Mouse (Mus musculus): ENCODE results near the gene Ybey. TPM values are rescaled to one million over a fixed set of nuclear protein-coding genes. Genes with fewer than 3 reads are reported as not detected.

Gene Ybey
- total RNA-seq (2021), result 1 to 10 TPM; 3.2 to 3.5 TPM
- long read RNA-seq, experiment 1, full-length matches to known transcripts, result 4 of 7 reads
- long read RNA-seq, experiment 1, partial matches to known transcripts, result 1 of 7 reads
- long read RNA-seq, experiment 1, other reads (novel, unspliced or antisense), result 2 of 7 reads
- long read RNA-seq, experiment 2, partial matches to known transcripts, result 0 of 1 reads
- long read RNA-seq, experiment 2, other reads (novel, unspliced or antisense), result 1 of 1 reads

DNA sequence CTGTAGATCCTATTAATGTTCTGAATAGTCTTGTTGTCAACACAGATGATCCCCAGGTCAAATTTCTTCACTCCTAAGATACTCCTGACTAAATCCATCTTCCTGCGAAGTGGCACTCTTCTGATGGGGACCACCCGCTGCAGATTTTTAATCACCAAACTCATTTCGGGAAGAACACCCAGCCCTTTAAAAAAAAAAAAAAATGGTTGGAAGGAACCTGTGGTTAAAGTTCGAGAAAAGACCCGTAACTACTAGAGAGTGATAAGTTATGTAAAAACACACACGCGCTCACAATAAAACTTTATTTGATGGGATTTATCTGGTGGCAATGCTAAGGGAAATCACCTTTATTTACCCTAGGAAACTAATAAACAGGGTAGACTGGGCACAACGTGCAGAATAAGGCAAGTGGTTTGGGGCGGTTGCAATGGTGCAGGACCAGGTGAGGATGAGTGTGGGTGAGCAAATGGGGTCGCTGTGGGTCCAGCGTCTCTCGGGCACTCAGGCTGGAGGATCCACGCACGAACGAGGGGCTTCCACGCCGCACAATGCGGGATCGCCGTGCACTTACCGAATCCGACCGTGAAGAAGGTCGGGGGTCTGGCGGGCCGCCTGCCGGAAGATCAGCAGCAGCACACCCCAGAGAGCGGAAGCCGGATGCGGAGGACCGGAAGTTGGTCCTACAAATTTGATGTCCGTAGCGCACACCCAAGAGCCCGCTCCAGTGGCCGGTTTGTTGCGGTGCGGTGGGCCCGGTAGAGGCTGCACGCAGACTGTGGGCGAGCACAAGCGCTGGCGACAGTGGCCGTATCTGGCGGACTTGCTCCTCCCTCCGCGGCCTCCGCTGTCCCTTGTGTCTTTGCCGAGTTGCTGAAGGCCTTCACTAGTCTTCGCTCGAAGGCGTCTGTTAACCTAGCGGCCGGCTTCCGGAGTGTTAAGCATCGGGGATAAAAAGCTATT, at the start of gene Ybey, which contains the start of gene Mcm3ap:
Ybey (minus strand) TSS at position 912 of the 960 bp plus-strand sequence.
Mcm3ap (plus strand) TSS at position 725 of the 960 bp plus-strand sequence.
- DNase-seq, result peak; percentile 90 to 92

DNA sequence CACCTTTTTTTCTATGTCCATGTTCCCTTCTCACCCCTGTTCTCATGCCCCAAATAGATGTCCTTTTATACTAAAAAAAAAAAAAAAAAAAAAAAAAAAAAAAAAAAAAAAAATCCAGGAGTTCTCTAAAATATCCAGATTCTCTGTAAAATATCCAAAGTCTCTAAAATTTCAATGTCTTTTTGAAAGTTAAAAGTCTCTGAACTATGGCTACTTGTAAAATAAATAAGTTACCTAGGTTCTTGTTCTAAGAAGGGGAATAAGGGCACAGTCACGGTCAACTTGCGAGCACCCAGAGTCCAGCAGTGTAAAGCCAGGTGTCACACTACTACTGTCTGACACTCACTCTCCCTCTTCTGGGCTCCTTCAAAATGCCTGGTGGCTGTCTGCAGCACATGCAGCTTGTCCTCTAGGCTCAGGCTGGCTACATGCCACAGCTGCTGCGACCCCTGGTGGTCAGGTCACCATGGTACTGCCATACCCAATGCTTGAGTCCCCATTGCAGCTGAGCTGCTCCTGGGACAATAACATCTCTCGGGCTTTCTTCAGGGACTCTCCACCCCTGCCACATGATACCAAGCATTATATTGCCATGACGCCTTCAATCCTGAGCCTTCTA, 44.2 kb upstream of the Ybey start:
- DNase-seq, result peak; percentile 61 to 85

DNA sequence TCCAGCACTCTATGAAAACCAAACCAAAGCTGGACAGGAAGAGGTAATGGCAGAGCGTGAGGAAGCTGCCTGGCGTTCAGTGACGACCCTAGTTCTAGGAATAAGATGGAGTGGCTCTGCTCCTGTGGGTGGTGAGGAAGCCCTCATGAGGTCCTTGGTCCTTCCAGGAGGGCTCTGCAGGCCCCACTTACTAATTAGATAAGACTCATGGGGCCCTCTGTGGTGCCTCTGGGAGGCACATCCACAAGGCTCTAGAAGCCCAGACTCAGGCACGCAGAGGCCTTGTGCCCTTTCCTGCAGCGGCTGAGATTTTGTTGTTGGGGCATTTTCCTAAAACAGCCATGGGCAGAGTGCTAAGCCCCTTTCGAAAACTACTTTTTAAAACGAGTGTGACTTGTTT, 37.0 kb upstream of the Ybey start:
- no peak for DNase-seq

DNA sequence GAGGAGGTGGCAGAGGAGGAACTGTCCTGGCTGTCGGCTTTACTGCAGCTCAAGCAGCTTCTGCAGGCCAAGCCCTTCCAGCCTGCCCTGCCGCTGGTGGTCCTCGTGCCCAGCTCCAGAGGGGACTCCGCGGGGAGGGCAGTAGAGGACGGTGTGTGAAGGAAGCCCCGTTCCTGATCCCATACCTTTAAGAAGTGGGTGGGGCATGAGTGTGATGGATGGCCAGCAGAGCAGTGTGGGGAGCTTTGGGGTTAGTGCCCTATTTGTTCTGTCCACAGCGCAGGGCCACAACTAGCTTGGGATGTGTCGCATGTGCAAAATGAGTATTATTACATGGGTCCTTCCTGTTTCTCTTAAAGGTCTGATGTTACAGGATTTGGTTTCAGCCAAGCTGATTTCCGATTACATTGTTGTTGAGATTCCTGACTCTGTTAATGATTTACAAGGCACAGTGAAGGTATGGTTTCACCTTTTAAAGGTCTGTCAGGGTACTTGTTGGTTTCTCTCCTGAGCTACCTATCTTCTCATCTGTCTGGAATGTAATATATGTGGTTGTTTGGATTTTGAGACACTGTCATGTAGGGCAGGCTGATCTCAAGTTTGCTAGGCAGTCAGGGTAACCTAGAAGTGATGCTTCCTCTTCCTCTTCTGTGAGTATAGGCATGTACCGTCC, 35.5 kb upstream of the Ybey start:
- no peak for DNase-seq

DNA sequence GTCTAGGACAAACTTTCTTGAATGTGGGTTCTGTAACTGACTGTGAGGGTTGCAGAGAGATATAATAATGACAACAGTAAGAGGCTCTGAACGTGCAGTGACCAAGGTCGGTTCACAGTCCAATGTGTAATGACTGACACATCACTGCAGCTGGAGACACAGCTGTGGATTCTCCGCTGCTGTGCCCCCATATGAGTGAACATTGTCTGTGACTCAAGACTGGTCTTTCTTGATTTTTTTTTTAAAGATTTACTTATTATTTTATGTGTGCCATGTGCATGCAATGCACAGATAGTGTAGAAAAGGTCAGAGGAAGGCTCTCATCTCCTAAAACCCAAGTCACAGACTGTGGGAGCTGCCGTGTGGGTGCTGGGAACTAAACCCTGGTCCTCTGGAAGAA, 28.6 kb upstream of the Ybey start:
- no peak for DNase-seq

DNA sequence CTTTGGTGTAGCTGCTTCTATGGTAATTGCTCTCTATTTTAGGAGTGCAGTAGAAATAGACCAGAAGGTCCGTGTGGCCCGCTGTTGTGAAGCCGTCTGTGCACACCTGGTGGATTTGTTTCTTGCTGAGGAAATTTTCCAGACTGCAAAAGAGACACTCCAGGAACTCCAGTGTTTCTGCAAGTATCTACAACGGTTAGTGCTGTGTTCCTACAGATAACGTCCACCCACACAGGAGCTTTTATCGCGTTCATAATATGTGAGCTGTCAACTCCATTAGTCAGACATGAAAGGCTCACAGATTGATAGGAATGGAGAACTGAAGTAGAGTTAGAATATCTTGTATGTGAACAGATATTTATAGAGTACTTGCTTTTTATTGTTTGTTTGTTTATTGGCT, 27.5 kb upstream of the Ybey start:
- DNase-seq, result peak; percentile 4 to 15

DNA sequence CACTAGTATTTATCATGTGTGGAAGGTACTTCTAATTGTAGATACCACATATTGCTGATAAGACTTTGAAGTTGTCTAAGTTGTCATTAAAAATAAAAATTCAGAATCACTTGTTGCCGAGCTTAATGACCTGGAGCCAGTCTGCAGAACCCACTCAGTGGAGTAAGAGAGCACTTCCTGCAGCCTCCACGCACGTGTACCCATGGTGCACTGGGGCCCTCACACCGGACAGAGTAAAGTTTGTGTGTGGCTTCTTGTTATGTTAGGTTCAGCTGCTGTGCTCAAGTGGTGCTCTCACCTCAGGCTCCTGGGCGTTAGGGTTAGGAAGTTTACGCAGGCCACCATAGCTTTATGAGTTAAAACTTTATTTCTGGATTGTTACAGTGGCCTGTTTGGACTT, 26.6 kb upstream of the Ybey start:
- DNase-seq, result no peak

DNA sequence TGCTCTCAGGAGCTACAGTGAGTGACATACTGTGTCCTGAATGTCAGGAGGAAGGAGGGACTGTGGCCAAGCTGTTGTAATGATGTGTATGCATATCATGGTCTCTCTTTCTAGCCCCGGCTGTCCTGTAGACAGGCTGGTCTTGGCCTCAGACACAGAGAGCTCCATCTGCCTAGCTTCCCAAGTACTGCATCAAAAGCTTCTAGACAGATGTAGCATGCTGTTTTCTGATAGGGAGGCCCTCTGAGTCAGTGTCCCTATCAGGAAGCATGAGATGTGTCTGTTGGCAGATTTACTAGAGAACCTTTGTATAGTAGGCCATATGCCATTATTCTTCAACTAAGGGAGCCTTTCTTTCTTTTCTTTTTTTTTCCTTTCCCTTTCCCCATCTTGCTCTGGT, 24.6 kb upstream of the Ybey start:
- DNase-seq, result no peak

DNA sequence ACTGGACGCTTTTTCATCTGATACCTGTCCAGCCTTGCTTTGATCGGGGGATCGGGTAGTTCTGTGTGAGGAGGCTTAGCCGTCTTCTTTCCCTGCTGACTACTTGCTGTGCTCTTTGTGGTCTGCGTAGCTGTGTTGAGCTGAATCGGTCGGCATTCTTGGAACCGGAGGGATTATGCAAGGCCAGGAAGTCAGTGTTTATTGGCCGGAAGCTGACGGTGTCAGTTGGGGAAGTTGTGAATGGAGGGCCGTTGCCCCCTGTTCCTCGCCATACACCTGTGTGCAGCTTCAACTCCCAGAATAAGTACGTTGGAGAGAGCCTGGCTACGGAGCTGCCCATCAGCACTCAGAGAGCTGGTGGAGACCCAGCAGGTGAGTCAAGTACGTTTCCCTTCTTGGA, 20.3 kb upstream of the Ybey start:
- no peak for DNase-seq

DNA sequence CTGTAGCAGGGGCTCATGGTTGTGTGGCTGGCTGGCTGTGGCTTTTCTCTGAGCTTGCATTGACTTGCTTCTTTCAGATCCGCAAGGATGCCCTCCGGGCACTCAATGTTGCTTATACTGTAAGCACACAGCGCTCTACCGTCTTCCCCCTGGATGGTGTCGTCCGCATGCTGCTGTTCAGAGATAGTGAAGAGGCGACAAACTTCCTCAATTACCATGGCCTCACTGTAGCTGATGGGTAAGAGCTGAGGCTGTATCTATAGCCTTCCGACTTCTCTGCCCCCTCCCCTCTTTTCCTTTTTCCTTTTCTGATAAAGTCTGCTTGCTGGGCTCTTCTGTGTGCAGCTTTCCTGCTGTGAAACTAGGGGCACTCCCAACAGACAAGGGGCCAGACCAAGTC, 19.4 kb upstream of the Ybey start:
- no peak for DNase-seq

DNA sequence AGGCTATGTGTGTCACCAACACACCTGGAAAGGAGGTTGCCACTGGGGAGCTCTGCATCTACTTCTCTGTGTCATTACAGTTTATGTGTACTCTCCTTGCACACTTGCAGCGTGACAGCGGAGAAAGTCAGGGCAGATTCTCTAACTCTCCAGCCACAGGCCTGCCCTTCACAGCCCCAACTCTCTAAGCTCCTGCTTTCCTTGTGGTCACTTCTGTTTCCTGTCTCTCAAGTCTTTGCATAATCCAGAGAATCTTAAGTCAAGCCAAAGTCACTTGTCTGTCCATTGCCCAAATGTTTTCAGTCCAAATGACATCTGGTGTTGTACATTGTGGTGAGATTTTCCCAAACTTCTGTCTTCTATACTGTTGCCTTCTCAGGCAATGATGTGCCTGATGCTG, 17.4 kb upstream of the Ybey start:
- no peak for DNase-seq

DNA sequence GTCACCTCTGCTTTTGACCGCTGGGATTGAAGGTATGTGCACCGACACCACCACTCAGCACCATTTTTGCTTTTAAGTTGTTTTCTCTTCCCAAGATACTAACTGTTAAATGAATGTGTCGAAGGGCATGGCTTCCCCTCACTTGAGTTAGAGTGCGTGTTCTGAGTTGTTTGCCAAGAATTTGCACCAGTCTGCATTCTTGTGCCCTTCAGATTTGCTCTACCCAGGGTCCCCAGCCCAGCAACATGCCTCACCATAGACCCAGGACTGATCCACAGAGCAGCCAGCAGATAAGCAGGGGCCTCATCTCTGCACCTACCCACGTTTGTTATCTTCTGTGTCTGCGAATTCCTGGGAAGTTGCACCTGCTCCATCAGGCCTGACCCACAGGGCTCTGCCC, 12.6 kb upstream of the Ybey start:
- DNase-seq, result no peak

DNA sequence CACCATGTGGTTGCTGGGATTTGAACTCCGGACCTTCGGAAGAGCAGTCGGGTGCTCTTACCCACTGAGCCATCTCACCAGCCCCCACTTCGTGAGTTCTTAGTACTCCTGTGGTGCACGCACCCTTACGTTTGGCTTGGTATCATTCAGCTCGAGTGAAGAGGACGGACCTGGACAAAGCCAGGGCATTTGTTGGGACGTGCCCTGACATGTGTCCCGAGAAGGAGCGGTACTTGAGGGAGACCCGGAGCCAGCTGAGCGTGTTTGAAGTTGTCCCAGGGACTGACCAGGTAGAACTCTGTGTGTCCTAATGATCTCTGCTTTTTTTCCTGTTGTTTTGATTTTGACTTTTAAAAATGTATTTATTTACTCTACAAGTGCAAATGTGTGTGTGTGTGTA, 11.9 kb upstream of the Ybey start:
- no peak for DNase-seq

DNA sequence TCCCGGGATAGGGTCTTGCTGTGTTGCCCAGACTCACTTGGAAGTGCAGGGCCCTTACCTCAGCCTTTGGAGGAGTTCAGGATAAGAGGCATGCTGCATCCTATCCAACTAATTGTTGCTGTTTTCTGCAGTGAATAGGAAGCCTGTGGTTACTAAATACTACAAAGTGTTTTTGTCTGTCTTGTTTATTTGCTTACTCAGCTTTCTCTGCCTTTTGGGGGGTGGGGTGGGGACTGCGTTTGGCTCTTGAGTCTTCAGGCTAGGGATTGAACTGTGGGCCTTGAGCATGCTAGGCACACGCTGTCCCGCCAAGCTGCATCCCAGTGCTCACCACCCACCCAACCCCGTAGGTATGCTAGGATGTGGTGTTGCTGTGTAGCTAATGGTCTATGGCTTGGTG, 4.8 kb upstream of the Ybey start:
- no peak for DNase-seq

DNA sequence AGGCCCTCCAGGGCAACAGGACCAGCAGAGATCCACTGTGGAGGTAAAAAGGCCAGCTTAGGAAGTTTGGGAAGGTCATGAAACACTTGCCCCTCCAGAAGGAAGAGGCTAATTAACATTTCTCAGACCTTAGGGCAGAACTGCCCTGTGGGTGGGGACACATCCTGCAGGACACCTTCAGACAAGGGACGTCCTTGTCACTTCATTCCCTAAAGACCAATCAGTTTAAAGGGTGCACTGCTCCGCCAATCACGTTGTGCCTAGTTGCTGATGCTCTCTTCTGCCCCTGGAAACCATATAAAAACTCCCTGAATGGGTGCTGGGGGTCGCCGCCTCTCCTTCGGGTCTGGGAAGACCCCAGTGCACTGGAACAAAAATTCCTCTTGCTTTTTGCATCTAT, 6.2 kb downstream of the Ybey start:
- DNase-seq, result no peak

DNA sequence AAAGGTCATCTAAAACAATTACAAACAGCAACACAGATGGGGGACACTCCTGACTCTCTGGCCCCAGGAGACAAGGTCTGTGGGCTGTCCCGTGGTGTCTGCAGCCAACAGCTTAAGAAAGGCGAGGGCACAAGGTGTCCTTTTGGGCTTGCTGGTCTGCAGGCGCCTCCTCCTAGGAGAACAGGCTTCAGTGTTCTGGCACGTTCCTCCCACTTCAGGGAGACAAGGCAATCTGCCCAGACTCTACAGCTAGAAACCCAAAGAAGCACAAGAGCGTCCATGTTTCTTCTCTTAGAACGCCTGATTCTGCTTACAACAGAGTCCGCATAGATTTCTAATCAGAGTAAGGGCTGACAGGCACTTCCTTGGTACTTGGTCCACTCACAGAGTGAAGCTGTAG, 6.6 kb downstream of the Ybey start:
- DNase-seq, result no peak

DNA sequence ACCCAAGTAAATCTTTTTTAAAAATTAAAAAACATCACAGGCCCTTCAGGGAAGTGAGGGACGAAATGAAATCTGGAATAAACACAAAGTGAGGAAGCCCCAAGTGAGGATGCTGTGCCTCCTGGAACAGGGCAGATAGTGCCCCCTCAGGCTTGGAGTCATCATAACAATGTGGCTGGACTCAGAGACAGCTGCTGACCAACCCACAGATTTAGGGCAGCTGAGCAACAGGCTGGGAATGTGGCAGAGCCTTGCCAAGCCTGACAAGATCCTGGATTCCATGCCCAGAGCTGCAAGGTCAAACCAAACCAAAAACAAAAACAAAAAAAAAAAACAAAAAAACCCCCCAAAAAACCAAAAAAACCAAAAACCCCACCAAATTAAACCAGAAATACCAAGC, 7.7 kb downstream of the Ybey start:
- DNase-seq, result no peak

DNA sequence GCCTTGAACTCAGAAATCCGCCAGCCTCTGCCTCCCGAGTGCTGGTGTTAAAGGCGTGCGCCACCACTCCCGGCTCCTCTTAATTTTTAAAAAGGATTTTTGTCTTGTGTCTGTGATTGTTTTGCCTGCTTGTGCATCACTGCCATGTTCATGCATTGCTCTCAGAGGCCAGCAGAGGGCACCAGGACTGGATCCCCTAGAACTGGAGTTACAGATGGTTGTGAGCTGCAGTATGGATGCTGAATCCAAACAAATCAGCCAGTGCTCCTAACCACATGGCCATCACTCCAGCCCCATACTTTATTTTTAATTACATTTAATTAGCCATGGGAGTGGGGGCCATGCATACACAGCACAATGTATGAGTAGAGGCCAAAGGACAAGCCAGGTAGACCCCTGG, 13.6 kb downstream of the Ybey start:
- peak; percentile 35 to 68 for DNase-seq

DNA sequence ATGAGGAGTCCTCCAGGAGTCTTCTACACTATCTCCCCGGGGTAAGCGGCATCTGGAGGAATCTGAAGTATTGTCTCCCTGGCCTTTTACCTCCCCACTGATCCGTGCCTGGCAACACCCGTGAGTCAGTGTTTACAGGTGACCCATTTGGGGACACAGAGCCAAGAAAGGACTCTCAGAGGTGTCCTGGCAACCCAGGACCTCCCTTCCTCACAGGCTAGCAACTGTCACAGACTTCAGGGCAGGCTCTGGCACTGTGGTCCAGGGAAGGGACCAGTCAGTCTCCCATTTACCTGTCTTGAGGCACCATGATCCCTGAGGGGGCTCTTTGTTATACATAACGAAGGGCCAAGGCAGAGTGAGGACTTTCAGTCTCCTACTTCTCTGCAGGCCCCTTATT, 20.1 kb downstream of the Ybey start, which contains the start of gene 2610028H24Rik:
2610028H24Rik (plus strand) TSS at position 231 of the 400 bp plus-strand sequence.
- no peak for DNase-seq

DNA sequence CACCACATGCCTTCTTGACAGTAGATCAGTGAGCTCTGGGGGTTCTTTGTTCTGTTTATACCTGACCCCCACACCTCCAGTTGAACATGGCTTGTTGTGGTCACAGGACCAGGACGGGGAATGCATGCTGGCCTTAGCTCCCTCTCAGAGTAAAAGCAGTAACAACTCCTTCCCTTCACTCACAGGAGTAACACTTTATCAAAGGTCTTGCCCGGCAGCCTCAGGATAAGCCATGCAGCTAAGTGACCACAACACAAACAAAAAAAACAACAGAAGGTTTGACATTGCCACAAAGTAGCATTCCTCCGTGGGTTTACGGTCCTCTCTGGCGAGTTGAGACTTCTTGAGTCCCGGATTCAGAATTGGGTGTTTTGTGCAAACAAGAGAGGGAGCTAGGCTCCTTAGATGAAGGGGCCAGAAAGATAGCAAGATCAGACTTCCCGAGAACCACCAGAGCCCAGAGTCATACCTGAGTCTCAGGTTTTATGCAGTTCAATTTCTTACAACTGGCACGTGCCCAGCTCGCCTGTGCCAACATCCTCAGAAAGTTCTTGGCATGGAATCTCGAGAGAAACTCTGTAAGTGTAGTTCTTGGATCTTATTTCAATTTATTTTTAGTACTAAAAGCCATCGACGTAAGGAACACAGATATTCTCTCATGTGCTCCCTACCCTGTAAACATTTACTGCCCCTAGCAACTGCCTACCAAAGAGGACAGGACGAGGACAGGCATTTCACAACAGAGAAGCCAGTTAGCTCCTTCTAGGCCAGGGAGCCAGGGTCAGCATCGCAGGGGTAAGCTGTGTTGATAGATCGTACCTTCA, 21.3 kb downstream of the Ybey start:
- peak; percentile 64 to 72 for DNase-seq

DNA sequence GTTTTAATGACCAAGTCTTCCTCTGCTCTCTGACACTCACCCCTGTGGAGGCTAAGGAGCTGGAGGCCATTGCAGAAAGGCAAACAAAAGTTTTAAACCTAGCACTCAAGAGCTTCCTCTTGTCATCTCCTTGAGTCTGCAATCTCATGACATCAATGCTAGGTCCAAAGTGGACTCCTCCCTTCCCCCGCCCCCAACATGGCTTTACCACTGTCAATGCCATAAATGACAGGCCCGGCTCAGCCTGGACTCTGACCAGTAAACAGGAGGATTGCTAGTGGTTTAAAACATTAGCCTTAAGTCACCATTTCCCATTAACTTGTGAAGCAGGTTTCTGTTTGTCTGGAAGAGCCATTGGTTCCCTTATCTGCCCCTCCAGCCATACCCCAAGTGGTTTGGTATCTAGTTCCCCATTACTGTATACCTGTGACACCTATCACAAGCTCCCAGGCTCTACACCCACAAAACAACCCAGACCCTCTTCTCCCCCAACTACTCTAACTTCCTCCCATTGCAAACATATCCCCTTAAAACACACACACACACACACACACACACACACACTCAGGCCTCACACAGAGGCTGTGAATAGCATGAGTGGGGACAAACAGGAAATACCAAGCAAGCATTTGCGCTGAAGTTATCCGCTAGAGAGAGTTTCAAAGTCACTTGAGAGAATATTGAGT, 22.8 kb downstream of the Ybey start:
- peak; percentile 23 to 38 for DNase-seq

All from heart, adult 18-20 months (tissue).